Mouse (Mus musculus) embryonic facial prominence, embryonic 12.5 days (tissue): ENCODE data around the gene Gm8909. TPM values are rescaled to one million over a fixed set of nuclear protein-coding genes. Genes with fewer than 3 reads are reported as not detected.

ENCODE experiments used
- ATAC-seq: fragments of 200-750 bp; cut with Nextera tagmentation; 2 replicates; pipeline ENCODE4 v1.8.0; 2017; ENCODE audit not compliant: insufficient number of reproducible peaks, insufficient read depth, low FRiP score, low TSS enrichment
- H3K27ac ChIP-seq: fragments of 300-500 bp; sonication (generic); 2 replicates; pipeline ENCODE4 v1.5.1; 2016; ENCODE audit warnings: mild to moderate bottlenecking
- H3K27me3 ChIP-seq: fragments of 300-500 bp; sonication (generic); 2 replicates; pipeline ENCODE4 v1.6.1; 2016; ENCODE audit warnings: mild to moderate bottlenecking, moderate library complexity
- H3K36me3 ChIP-seq: fragments of 300-500 bp; sonication (generic); 2 replicates; pipeline ENCODE4 v1.6.1; 2016; ENCODE audit warnings: mild to moderate bottlenecking
- H3K4me1 ChIP-seq: fragments of 300-500 bp; sonication (generic); 2 replicates; pipeline ENCODE4 v1.6.1; 2016
- H3K4me2 ChIP-seq: fragments of 300-500 bp; sonication (generic); replicated peaks from 2 replicates; pipeline ENCODE4 v1.6.1; 2016; ENCODE audit warnings: mild to moderate bottlenecking, moderate library complexity
- H3K4me3 ChIP-seq: fragments of 300-500 bp; sonication (generic); 2 replicates; pipeline ENCODE4 v1.5.1; 2016; ENCODE audit warnings: mild to moderate bottlenecking
- H3K9ac ChIP-seq: fragments of 300-500 bp; sonication (generic); 2 replicates; pipeline ENCODE4 v1.6.1; 2016; ENCODE audit warnings: mild to moderate bottlenecking, moderate library complexity
- H3K9me3 ChIP-seq: fragments of 300-500 bp; sonication (generic); 2 replicates; pipeline ENCODE4 v1.6.1; 2016; ENCODE audit warnings: mild to moderate bottlenecking, moderate library complexity
- WGBS: fragments of 180-500 bp; shearing (Covaris S2); methylation state at CpG from one replicate; pipeline ENCODE4 v1.1.7; 2016; 5-methylcytosine and 5-hydroxymethylcytosine counted together
- polyA plus RNA-seq: library from polyadenylated mRNA; unstranded; fragments of >200 nt; fragmentation: Nextera tagmentation; extraction: Ambion mirVana; gene quantifications from 2 replicates; pipeline ENCODE4 v1.2.1, GENCODE M21; 2016

Gm8909 gene
- not detected in 2 replicates for polyA plus RNA-seq

DNA sequence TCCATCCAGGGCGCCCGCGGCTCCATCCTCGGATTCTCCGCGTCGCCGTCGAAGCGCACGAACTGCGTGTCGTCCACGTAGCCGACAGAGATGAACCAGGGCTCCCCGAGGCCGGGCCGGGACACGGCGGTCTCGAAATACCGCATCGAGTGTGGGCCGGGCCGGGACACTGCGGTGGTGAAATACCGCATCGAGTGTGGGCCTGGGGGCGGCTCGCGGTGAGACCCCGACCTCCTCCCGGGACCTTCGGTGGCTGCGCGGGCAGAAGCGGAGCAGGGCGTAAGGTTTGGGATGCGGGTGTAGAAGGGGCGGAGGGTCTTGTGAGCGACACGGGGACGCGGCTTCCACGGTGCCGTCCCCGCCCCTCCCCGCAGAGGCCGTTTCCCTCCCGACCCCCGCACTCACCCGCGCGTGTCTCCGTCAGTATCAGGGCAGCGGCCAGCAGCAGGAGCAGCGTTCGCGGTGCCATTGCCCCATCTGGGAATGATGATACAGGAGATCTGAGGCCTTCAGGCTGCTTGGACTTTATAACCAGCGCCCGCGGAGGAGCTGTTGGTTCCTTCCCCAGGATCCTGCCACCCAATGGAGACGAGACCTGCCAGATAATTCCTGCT, at the start of gene Gm8909:
Gm8909 (minus strand) TSS at position 499 of the 614 bp plus-strand sequence.
- no peak for ATAC-seq
- Histone ChIP-seq H3K4me1 (no peaks in the 10 kb centered on the region), H3K36me3 (no peaks in the 10 kb centered on the region), H3K4me2 (peak within 1 kb of the TSS; percentile 35), H3K4me3 (peak within 1 kb of the TSS; percentile 22), H3K27ac (no peak within 1 kb of the TSS), H3K9me3 (no peaks in the 10 kb centered on the region), H3K9ac (no peak within 1 kb of the TSS), H3K27me3 (peaks cover 76% of the 10 kb centered on the region)
- WGBS, result 2% methylated on average over 50 of the region's 63 CpGs

DNA sequence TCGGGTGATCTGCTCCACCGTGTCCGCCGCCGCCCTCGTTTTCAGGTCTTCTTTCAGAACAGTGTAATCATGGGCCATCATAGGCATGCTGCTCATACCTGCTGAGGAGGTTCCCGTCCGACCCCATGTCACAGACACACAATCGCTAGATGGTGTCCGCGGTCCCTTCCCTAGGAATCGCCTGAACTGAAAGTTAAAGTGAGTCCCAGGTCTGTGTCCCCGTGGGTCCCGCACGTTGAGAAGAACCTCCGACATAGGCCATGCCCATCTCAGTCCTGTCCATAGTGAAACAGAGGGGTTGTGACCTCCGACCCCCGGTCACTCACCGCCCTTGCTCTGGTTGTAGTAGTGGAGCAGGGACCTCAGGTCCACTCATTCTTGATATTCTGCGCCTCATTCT, 47.2 kb upstream of the Gm8909 start:
- H3K9ac ChIP-seq, result no peak overlapping the region
- no peaks in the 10 kb centered on the region for H3K9me3 ChIP-seq
- no peaks in the 10 kb centered on the region for H3K4me1 ChIP-seq
- H3K27ac ChIP-seq, result no peak overlapping the region
- no peaks in the 10 kb centered on the region for H3K36me3 ChIP-seq
- no peak for ATAC-seq
- WGBS, result 3% methylated on average over 20 of the region's 20 CpGs
- no peak overlapping the region for H3K4me3 ChIP-seq
- H3K4me2 ChIP-seq, result no peak overlapping the region
- peaks cover 66% of the 10 kb centered on the region for H3K27me3 ChIP-seq

DNA sequence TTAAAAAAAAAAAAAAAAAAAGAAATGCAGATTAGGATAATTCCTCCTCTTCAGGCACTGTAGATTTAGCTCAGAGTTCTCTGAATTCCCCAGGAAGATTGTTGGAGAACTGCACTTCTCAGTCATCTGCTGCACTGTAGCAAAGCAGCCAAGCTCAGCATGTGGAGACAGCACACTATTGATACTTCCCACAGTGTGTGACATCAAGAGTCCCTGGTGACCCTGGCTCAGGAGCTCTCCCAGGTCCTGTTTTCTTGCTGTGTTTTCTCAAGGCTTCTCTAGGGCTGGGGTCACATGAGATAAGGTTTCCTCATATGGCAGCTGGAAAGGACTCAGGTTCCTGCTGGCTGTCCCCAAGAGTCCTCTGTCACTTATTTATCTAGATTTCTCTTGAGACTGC, 38.5 kb upstream of the Gm8909 start:
- H3K4me1 ChIP-seq, result peaks cover 8% of the 10 kb centered on the region; the same call in 1 of the 2 replicates
- no peak overlapping the region for H3K27ac ChIP-seq
- no peak overlapping the region for H3K9ac ChIP-seq
- no peaks in the 10 kb centered on the region for H3K36me3 ChIP-seq
- no peak for ATAC-seq
- no peak overlapping the region for H3K4me2 ChIP-seq
- no peak overlapping the region for H3K4me3 ChIP-seq
- peaks cover 78% of the 10 kb centered on the region for H3K27me3 ChIP-seq
- no peaks in the 10 kb centered on the region for H3K9me3 ChIP-seq

DNA sequence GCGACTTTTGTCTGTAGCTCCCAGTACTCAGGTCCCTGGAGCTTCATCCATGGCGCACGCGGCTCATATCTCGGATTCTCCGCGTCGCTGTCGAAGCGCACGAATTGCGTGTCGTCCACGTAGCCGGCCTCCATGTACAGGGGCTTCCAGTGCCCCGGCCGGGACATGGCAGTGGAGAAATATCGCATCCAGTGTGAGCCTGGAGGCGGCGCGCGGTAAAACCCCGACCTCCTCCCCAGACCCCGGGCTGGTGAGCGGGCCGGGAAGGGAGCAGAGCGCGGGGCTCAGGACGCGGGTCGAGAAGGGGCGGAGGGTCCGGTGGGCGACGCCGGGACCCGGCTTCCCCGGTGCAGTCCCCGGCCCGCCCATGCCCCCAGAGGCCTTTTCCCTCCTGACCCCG, 37.5 kb upstream of the Gm8909 start:
- H3K9ac ChIP-seq, result peak overlapping the region; percentile 3; the same call in 1 of the 2 replicates
- WGBS, result under 1% methylated on average over 38 of the region's 41 CpGs
- no peak overlapping the region for H3K27ac ChIP-seq
- peaks cover 8% of the 10 kb centered on the region; the same call in 1 of the 2 replicates for H3K4me1 ChIP-seq
- no peak for ATAC-seq
- no peaks in the 10 kb centered on the region for H3K9me3 ChIP-seq
- H3K4me3 ChIP-seq, result peak overlapping the region; percentile 25
- no peaks in the 10 kb centered on the region for H3K36me3 ChIP-seq
- H3K4me2 ChIP-seq, result peak overlapping the region; percentile 47
- H3K27me3 ChIP-seq, result peaks cover 74% of the 10 kb centered on the region

DNA sequence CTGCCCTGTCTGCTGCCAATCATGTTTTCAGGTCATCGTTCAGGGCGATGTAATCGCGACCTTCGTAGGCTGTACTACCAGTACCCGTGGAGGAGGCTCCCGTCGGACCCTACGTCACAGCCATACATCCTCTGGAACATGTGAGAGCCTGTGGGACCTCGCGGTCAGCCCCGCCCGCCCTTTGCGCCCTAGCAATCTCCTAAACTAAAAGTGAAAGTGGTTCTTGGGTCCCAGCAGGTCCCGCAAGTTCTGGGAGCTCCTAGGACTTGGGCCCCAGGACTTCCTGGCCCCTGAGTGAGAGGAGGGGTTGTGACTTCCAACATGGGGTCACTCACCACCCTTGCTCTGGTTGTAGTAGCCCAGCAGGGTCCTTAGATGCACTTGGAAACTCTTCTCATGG, 37.1 kb upstream of the Gm8909 start:
- Histone ChIP-seq H3K9me3 (no peaks in the 10 kb centered on the region), H3K4me2 (peak overlapping the region; percentile 47), H3K9ac (peak overlapping the region; percentile 3; the same call in 1 of the 2 replicates), H3K4me3 (peak overlapping the region; percentile 25), H3K27ac (no peak overlapping the region), H3K36me3 (no peaks in the 10 kb centered on the region), H3K27me3 (peaks cover 74% of the 10 kb centered on the region), H3K4me1 (peaks cover 8% of the 10 kb centered on the region; the same call in 1 of the 2 replicates)
- under 1% methylated on average over 15 of the region's 15 CpGs for WGBS
- ATAC-seq, result no peak

DNA sequence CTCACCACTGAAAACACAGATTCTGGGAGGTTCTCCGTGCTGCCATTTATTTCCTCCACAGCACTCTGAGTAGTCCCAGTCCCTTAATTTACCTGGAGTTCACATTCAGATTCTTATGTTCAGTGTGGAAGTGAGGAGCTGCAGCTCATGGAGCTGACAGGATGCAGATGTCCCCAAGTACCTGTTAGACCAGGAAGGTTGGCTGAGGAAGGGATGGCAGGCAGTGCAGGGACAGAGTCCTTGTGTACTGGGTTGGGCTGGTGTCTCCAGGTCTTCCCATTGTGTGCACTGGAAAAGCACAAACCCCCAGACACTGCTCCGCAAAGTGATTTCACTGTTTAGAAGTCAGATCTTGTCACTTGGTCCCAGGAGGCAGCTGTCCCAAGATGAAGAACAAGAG, 33.5 kb upstream of the Gm8909 start:
- H3K27ac ChIP-seq, result no peak overlapping the region
- peaks cover 64% of the 10 kb centered on the region for H3K27me3 ChIP-seq
- H3K9ac ChIP-seq, result no peak overlapping the region
- H3K36me3 ChIP-seq, result no peaks in the 10 kb centered on the region
- H3K4me2 ChIP-seq, result no peak overlapping the region
- no peak overlapping the region for H3K4me3 ChIP-seq
- WGBS, result 89% methylated on average over 2 of the region's 2 CpGs
- H3K4me1 ChIP-seq, result peaks cover 8% of the 10 kb centered on the region; the same call in 1 of the 2 replicates
- H3K9me3 ChIP-seq, result no peaks in the 10 kb centered on the region
- no peak for ATAC-seq

DNA sequence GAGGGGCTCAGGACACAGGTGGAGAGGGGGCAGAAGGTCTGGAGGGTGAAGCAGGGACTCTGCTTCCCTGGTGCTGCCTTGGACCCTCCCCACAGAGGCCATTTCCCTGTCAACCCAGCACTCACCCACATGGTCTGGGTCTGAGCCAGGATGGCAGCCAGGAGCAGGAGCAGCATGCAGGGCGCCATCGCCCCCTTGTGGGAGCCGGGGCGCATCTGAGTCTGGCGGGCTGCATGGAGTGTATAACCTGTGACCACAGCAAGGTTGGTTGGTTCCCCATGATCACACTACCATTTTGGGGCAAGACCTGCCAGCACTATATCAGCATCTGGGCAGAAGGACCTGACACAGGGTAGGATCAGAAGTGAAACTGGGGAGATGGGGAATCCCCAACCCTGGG, 30.0 kb upstream of the Gm8909 start:
- H3K4me1 ChIP-seq, result no peaks in the 10 kb centered on the region
- WGBS, result 8% methylated on average over 5 of the region's 5 CpGs
- peaks cover 43% of the 10 kb centered on the region for H3K27me3 ChIP-seq
- no peak overlapping the region for H3K27ac ChIP-seq
- no peak overlapping the region for H3K4me2 ChIP-seq
- H3K9me3 ChIP-seq, result no peaks in the 10 kb centered on the region
- H3K36me3 ChIP-seq, result no peaks in the 10 kb centered on the region
- H3K9ac ChIP-seq, result no peak overlapping the region
- no peak overlapping the region for H3K4me3 ChIP-seq
- ATAC-seq, result 0 out of 2 replicates have a peak, but pooled peaks have one; percentile 25

DNA sequence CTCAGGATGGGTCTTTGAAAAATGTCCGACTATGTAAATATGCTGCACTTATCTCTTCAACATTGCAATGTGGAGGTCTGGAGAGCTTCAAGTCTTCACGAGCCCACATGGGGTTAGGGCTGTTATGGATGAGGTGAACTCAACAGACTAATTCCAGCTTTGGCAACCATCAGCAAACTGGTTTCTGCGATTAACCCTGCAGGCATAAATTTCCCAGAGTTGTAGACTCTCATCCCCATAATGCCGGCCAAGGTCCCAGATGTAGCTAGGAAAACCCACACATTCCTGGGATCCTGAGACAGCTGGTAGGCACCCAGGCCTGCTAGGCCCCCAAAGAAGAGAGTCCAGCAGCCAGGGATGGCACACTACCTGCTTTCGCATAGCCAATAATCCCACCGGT, 26.1 kb upstream of the Gm8909 start:
- Histone ChIP-seq H3K4me1 (no peaks in the 10 kb centered on the region), H3K4me2 (no peak overlapping the region), H3K4me3 (no peak overlapping the region), H3K36me3 (no peaks in the 10 kb centered on the region), H3K9me3 (no peaks in the 10 kb centered on the region), H3K27ac (no peak overlapping the region), H3K27me3 (peaks cover 38% of the 10 kb centered on the region), H3K9ac (no peak overlapping the region)
- 85% methylated on average over 6 of the region's 6 CpGs for WGBS
- ATAC-seq, result no peak

DNA sequence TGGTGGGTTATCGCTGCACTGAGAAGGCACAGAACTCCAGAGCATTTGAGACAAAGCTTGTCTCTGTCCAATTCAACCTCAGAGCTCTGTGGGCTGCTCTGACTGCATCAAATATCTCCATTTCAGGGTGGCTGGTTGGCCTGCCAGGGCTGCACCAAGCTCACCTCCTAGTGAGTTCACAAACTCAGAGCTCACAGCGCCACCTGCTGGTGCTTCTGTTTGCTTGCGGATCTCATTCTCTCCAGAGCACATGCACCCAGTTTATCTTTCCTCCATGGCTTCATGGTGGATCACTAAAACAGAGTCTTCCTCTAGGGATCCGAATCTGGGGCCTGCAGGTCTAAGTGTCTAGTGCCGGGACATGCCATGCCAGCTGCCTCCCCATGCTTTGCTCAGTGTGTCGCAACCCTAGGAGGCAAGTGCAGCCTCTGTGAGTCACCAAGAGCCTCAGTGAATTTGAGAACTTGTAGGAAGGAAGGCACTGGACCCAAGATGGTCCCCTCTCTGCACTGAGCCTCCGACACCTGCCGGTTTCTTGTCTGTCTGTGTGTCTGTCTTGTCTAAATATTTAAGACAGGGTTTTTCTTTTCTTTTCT, 25.3 kb upstream of the Gm8909 start:
- Histone ChIP-seq H3K36me3 (no peaks in the 10 kb centered on the region), H3K27ac (no peak overlapping the region), H3K4me1 (no peaks in the 10 kb centered on the region), H3K9ac (no peak overlapping the region), H3K4me3 (no peak overlapping the region), H3K27me3 (peaks cover 37% of the 10 kb centered on the region), H3K9me3 (no peaks in the 10 kb centered on the region), H3K4me2 (no peak overlapping the region)
- no peak for ATAC-seq
- 29% methylated on average over 8 of the region's 8 CpGs for WGBS

DNA sequence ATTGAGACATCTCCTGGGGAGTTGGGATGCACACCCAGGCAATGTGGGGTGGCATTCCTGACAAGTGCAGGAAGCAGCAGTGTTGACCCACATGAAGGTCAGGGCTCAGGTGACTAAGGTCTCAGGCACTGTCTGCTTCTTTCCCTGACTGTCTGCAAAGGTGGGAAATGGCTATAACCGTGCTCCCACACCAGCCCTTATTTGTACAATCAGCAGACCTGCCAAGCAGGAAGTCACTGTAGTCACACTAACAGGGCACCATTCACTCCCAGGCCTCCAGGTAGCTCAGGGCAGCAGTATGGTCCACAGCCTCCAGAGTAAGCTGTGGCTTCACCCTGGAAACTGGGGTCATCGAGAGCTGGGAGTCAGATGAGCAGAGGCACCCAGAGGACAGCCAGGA, 24.0 kb upstream of the Gm8909 start:
- H3K4me2 ChIP-seq, result no peak overlapping the region
- no peaks in the 10 kb centered on the region for H3K4me1 ChIP-seq
- ATAC-seq, result no peak
- H3K27me3 ChIP-seq, result peaks cover 36% of the 10 kb centered on the region
- no peak overlapping the region for H3K4me3 ChIP-seq
- no peak overlapping the region for H3K9ac ChIP-seq
- no peak overlapping the region for H3K27ac ChIP-seq
- 50% methylated on average over 2 of the region's 2 CpGs for WGBS
- no peaks in the 10 kb centered on the region for H3K9me3 ChIP-seq
- H3K36me3 ChIP-seq, result no peaks in the 10 kb centered on the region

DNA sequence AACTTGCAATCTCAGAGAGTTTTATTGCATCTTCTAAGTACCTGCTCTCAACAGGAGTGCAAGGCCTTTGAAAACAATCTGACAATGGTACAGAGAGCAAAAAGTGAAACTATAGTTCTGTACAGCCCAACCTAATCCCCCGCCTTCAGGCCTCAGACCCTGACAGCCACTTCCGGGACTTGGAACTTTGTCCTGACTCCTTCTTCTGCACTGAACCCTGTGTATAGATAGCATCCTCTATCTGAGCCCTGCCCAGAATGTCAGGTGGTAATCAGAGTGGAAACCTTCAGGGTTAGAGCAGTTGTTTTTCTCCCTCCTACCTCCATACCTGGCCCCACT, 21.8 kb upstream of the Gm8909 start, which contains the start of gene H2-T3:
H2-T3 (minus strand) TSS at position 119 of the 339 bp plus-strand sequence.
- no peak within 1 kb of the TSS for H3K4me3 ChIP-seq
- H3K9ac ChIP-seq, result no peak within 1 kb of the TSS
- no peak within 1 kb of the TSS for H3K27ac ChIP-seq
- WGBS, result 72% methylated on average over 2 of the region's 2 CpGs
- no peak for ATAC-seq
- H3K9me3 ChIP-seq, result no peaks in the 10 kb centered on the region
- H3K27me3 ChIP-seq, result peaks cover 34% of the 10 kb centered on the region
- no peaks in the 10 kb centered on the region for H3K36me3 ChIP-seq
- no peaks in the 10 kb centered on the region for H3K4me1 ChIP-seq
- no peak within 1 kb of the TSS for H3K4me2 ChIP-seq

DNA sequence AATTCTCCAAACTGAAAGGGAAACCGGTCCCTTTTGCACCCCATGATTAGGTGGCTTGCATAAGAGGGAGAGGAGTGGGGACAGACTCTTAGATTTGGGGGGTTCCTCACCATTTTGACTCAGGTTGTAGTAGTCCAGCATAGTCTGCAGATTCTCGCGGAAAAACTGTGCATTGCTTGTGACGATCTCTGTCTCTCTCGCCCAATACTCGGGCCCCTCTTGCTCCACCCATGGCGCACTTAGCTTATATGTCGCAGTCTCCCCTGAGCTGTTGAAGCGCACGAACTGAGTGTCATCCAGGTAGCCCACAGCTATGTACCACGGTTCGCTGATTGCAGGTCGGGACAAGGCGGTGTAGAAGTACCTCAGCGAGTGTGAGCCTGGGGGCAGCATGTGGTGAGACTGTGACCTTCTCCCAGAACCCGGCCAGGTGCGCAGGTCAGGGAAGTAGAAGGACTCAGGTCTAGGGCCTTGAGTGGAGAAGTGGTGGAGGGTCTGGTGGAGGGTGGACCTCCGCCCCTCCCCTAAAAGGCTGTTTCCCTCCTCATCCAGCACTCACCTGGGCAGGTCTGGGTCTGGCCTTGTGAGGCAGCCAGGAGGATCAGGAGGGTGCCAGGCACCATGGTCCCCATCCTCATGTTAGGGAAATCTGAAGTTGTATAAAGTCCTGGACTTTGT, 21.3 kb upstream of the Gm8909 start:
- ATAC-seq, result no peak
- H3K36me3 ChIP-seq, result no peaks in the 10 kb centered on the region
- no peak overlapping the region for H3K27ac ChIP-seq
- no peaks in the 10 kb centered on the region for H3K9me3 ChIP-seq
- H3K9ac ChIP-seq, result no peak overlapping the region
- H3K4me2 ChIP-seq, result no peak overlapping the region
- WGBS, result 32% methylated on average over 18 of the region's 18 CpGs
- peaks cover 30% of the 10 kb centered on the region for H3K27me3 ChIP-seq
- no peaks in the 10 kb centered on the region for H3K4me1 ChIP-seq
- H3K4me3 ChIP-seq, result no peak overlapping the region
